Mouse (Mus musculus) cortical plate, adult 2 months (tissue): Measurements from ENCODE around the gene Nkrf.
A peak's percentile ranks its signal among the peaks of the same experiment; 100 is the strongest.

ENCODE experiments used
- CTCF ChIP-seq: fragments of 200-500 bp; IDR thresholded peaks from 2 replicates; pipeline ENCODE4 v1.5.1; 2011; ENCODE audit warnings: mild to moderate bottlenecking, control low read depth, low read length; ENCODE audit not compliant: insufficient read depth; ENCODE audit errors: extremely low read depth
- POLR2A ChIP-seq: fragments of 200-500 bp; IDR thresholded peaks from 2 replicates; pipeline ENCODE4 v1.6.1; 2011; ENCODE audit warnings: mild to moderate bottlenecking, low read length, control low read depth; ENCODE audit not compliant: insufficient read depth; ENCODE audit errors: extremely low read depth

GRCm38 (mm10) chrX:36911343-36911742 is 8.6 kb upstream of the Nkrf start:
- TF ChIP-seq POLR2A (no peak), CTCF (peak; percentile 53)
